Mouse (Mus musculus) B cell, adult 62 days (primary cell): Measurements from ENCODE around the gene Kpna1. TPM values are rescaled to one million over a fixed set of nuclear protein-coding genes. Genes with fewer than 3 reads are reported as not detected.

Source experiments
- total RNA-seq: library from RNA; stranded (reverse); gene quantifications from 4 replicates; pipeline ENCODE4 v1.2.4, GENCODE M21; 2023

Gene Kpna1
- 162 to 196 TPM (median 172 TPM) in 4 replicates for total RNA-seq

GRCm38 (mm10) chr16:35978450-35978849 is at the start of gene Kpna1:
Kpna1 (plus strand) TSS chr16:35978750.

DNA sequence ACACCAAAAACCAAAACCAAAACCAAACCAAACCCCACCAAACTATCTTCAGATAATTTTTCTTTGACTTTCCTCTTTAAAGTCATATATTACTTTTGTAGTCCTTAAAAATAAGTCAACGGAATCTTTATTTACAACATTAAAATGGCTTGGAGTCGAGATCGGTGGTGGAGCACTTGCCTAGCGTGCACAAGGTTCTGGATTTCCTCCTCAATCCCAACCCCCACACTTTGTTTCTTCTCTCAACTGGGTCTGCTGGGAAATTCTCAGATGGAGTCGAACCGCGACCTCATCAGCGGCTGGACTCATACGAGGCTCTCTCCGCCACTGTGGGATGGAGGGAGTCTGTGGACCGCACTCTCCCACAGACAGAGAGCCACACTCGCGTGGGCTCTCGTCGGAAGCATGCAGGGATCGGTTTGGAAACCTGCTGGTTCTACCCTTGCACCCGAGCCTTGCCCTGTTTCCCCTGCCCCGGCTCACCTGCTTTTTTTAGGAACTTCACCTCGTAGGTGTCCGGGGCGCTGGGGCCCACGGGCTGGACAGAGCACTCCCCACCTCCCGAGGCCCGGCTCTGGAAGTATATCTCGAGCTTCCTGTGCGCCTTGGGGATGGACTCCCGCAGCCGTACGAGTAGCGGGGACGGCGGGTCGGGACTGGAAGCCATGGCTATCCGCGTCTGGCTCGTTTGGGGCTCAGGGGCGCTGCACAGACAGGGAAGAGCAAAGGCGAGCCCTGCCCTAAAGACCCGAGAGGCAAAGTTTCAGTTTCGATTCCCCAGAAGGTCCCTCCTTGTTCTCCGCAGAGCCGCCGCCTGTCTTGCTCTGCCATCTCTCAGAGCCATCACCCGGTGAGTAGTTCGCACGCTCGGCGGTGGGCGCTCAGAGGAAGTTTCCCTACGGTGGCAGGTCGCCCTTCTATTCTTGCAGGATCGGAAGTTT is 40.1 kb upstream of the Kpna1 start, which contains the start of the genes Parp9 and Dtx3l:
TSS of gene Parp9 (plus strand) at position 260 of the 941 bp plus-strand sequence.
TSS of gene Dtx3l (minus strand) at position 941 of the 941 bp plus-strand sequence.

DNA sequence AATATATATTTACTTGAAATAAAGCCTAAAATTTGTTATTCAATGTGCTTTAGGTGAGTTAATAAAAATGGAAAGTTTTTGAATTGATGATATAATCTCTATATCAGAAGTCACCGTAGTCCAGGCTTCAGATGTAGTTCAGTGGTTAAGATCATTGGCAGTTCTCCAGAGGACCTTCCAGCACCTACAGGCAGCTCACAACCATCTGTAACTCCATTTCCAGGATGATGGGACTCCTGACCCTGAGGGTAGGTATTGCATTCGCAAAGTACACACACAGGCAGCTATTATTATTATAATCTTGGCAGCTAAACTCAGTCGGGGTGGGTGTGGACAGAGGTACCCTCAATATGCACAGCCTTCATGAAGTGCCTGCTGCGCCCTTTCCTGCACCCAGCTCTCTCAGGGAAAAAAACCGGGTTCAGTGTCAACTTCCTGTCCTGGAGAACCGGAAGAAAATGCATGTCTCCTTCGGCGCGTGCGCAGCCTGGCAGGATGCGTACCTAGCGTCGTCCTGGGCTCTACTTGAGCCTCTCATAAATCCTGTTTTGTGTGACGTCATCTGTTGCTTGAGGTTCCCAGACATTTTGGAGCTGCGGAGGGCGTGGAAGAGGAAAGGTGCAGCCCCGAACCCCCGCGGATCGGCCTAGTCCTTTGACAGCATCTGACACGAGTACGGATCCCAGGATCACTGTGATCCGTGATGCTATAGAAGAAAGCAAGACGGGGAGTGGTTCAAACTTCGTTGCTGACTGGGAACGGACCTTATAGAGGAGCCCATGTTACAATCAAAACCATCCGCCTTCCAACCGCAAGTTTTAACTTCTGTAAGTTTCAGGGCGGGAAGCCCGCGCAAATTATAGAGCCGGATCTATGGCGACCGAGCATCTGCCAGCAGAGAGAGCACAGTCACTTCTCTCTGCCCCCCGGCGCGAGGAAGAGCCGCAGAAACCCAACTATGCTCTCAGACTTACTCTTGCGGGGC is 62.4 kb downstream of the Kpna1 start, which contains the start of gene Wdr5b:
TSS of gene Wdr5b (plus strand) at position 551 of the 985 bp plus-strand sequence.

GRCm38 (mm10) chr16:36071450-36072379 is 93.2 kb downstream of the Kpna1 start, which contains the start of the genes Fam162a and Ccdc58:
Fam162a (minus strand) TSS chr16:36071594.
Ccdc58 (plus strand) TSS chr16:36071685.

Other genes with a start within 250 kb of the Kpna1 start
- 9.3 to 11.3 TPM (median 10.2 TPM) in 4 replicates for gene Dirc2, start 209.4 kb upstream of the Kpna1 start, total RNA-seq
- 8.0 to 10.0 TPM (median 9.1 TPM) in 4 replicates for gene Hspbap1, start 208.4 kb upstream of the Kpna1 start, total RNA-seq
- gene Parp14, start 107.2 kb upstream of the Kpna1 start, total RNA-seq = 51.5 to 57.9 TPM (median 57.3 TPM) in 4 replicates
- gene Parp9, start 40.3 kb upstream of the Kpna1 start, total RNA-seq = 44.3 to 51.9 TPM (median 48.7 TPM) in 4 replicates
- gene Dtx3l, start 39.6 kb upstream of the Kpna1 start, total RNA-seq = 29.3 to 34.0 TPM (median 30.4 TPM) in 4 replicates
- 15.4 to 17.9 TPM (median 17.2 TPM) in 4 replicates for gene Wdr5b, start 62.4 kb downstream of the Kpna1 start, total RNA-seq
- 27.6 to 31.6 TPM (median 29.2 TPM) in 4 replicates for gene Fam162a, start 92.8 kb downstream of the Kpna1 start, total RNA-seq
- 26.9 to 36.5 TPM (median 31.1 TPM) in 4 replicates for gene Ccdc58, start 92.9 kb downstream of the Kpna1 start, total RNA-seq
- gene Csta1, start 152.5 kb downstream of the Kpna1 start, total RNA-seq = not detected in 4 replicates
- gene Stfa2l1, start 178.1 kb downstream of the Kpna1 start, total RNA-seq = not detected in 4 replicates
- gene Gm5483, start 205.5 kb downstream of the Kpna1 start, total RNA-seq = not detected in 4 replicates
- not detected in 4 replicates for gene Gm5416, start 231.7 kb downstream of the Kpna1 start, total RNA-seq
- not detected in 4 replicates for gene 2010005H15Rik, start 242.7 kb downstream of the Kpna1 start, total RNA-seq